Mouse (Mus musculus): ENCODE measurements around the gene Wbp1l.

GRCm38 (mm10) chr19:46697840-46698517 is 99.1 kb downstream of the Wbp1l start:
- TF ChIP-seq CTCF (IDR thresholded peaks at IDR 0.05; ENCODE audit: extremely low read depth, insufficient read depth, insufficient read length, insufficient replicate concordance) (no peak), POLR2A (IDR thresholded peaks at IDR 0.05; ENCODE audit: low read depth, low read length) (no peak)

Measured in spleen, adult 2 months (tissue).